Mouse (Mus musculus): ENCODE measurements around the gene Cbl.

- TF ChIP-seq CTCF (IDR thresholded peaks at IDR 0.05; ENCODE audit: low read depth) (no peak), EP300 (optimal IDR thresholded peaks at IDR 0.05) (no peak)
These were observed 125.4 kb downstream of the Cbl start for GRCm38 (mm10) chr9:44108269-44109055.
